Mouse (Mus musculus): ENCODE data around the gene Spry2. TPM values are rescaled to one million over a fixed set of nuclear protein-coding genes. Genes with fewer than 3 reads are reported as not detected.

Gene Spry2
- polyA plus RNA-seq, 1 experiment, result 69.6 TPM

- Histone ChIP-seq H3K9me3 (replicated peaks; ENCODE audit: control insufficient read depth, insufficient read depth, low read length, poor library complexity, severe bottlenecking) (peaks cover 15% of the 10 kb centered on the region), H3K36me3 (ENCODE audit: control insufficient read depth, insufficient read depth, low read length, poor library complexity, severe bottlenecking) (no peaks in the 10 kb centered on the region), H3K27me3 (ENCODE audit: control insufficient read depth, insufficient read depth, low read length, poor library complexity, severe bottlenecking) (no peaks in the 10 kb centered on the region), H3K27ac (ENCODE audit: insufficient read depth, low read length) (peak overlapping the region; percentile 76), H3K4me3 (ENCODE audit: low read depth, low read length) (no peak overlapping the region), H3K4me1 (ENCODE audit: control insufficient read depth, insufficient read depth, low read length) (peaks cover 4% of the 10 kb centered on the region), H3K9ac (ENCODE audit: low read depth, poor library complexity, severe bottlenecking) (peak overlapping the region; percentile 45; the same call in 1 of the 2 replicates)
- TF ChIP-seq EP300 (IDR thresholded peaks at IDR 0.05; ENCODE audit: insufficient read depth, low read depth, low read length), result no peak
- no peak for TF ChIP-seq CTCF (IDR thresholded peaks at IDR 0.05; ENCODE audit: low read depth, low read length)
- TF ChIP-seq POLR2A (IDR thresholded peaks at IDR 0.05; ENCODE audit: insufficient read depth, low read length), result no peak
Measured at GRCm38 (mm10) chr14:105922427-105922826, 25.8 kb upstream of the Spry2 start.

GRCm38 (mm10) chr14:105921217-105921695 is 24.6 kb upstream of the Spry2 start:
- no peak overlapping the region for H3K4me3 ChIP-seq (ENCODE audit: low read depth, low read length)
- no peaks in the 10 kb centered on the region for H3K36me3 ChIP-seq (ENCODE audit: control insufficient read depth, insufficient read depth, low read length, poor library complexity, severe bottlenecking)
- peak overlapping the region; percentile 51 for H3K27ac ChIP-seq (ENCODE audit: insufficient read depth, low read length)
- TF ChIP-seq EP300 (IDR thresholded peaks at IDR 0.05; ENCODE audit: insufficient read depth, low read depth, low read length), result no peak
- TF ChIP-seq CTCF (IDR thresholded peaks at IDR 0.05; ENCODE audit: low read depth, low read length), result no peak
- no peak for TF ChIP-seq POLR2A (IDR thresholded peaks at IDR 0.05; ENCODE audit: insufficient read depth, low read length)
- H3K9me3 ChIP-seq (replicated peaks; ENCODE audit: control insufficient read depth, insufficient read depth, low read length, poor library complexity, severe bottlenecking), result peaks cover 15% of the 10 kb centered on the region
- H3K4me1 ChIP-seq (ENCODE audit: control insufficient read depth, insufficient read depth, low read length), result peaks cover 4% of the 10 kb centered on the region
- no peak overlapping the region for H3K9ac ChIP-seq (ENCODE audit: low read depth, poor library complexity, severe bottlenecking)
- no peaks in the 10 kb centered on the region for H3K27me3 ChIP-seq (ENCODE audit: control insufficient read depth, insufficient read depth, low read length, poor library complexity, severe bottlenecking)

GRCm38 (mm10) chr14:105920395-105921216 is 24.0 kb upstream of the Spry2 start:
- Histone ChIP-seq H3K9me3 (replicated peaks; ENCODE audit: control insufficient read depth, insufficient read depth, low read length, poor library complexity, severe bottlenecking) (peaks cover 16% of the 10 kb centered on the region), H3K27ac (ENCODE audit: insufficient read depth, low read length) (peak overlapping the region; percentile 90), H3K4me3 (ENCODE audit: low read depth, low read length) (0 out of 2 replicates have a peak overlapping the region, but pooled peaks have one; percentile 9), H3K27me3 (ENCODE audit: control insufficient read depth, insufficient read depth, low read length, poor library complexity, severe bottlenecking) (no peaks in the 10 kb centered on the region), H3K36me3 (ENCODE audit: control insufficient read depth, insufficient read depth, low read length, poor library complexity, severe bottlenecking) (no peaks in the 10 kb centered on the region), H3K9ac (ENCODE audit: low read depth, poor library complexity, severe bottlenecking) (peak overlapping the region; percentile 1; the same call in 1 of the 2 replicates), H3K4me1 (ENCODE audit: control insufficient read depth, insufficient read depth, low read length) (peaks cover 4% of the 10 kb centered on the region)
- TF ChIP-seq EP300 (IDR thresholded peaks at IDR 0.05; ENCODE audit: insufficient read depth, low read depth, low read length), result peak; percentile 94
- TF ChIP-seq POLR2A (IDR thresholded peaks at IDR 0.05; ENCODE audit: insufficient read depth, low read length), result no peak

GRCm38 (mm10) chr14:105907216-105907615 is 10.6 kb upstream of the Spry2 start:
- Histone ChIP-seq H3K27me3 (ENCODE audit: control insufficient read depth, insufficient read depth, low read length, poor library complexity, severe bottlenecking) (no peaks in the 10 kb centered on the region), H3K9ac (ENCODE audit: low read depth, poor library complexity, severe bottlenecking) (no peak overlapping the region), H3K4me1 (ENCODE audit: control insufficient read depth, insufficient read depth, low read length) (peaks cover 3% of the 10 kb centered on the region), H3K4me3 (ENCODE audit: low read depth, low read length) (no peak overlapping the region), H3K9me3 (replicated peaks; ENCODE audit: control insufficient read depth, insufficient read depth, low read length, poor library complexity, severe bottlenecking) (no peaks in the 10 kb centered on the region), H3K27ac (ENCODE audit: insufficient read depth, low read length) (no peak overlapping the region), H3K36me3 (ENCODE audit: control insufficient read depth, insufficient read depth, low read length, poor library complexity, severe bottlenecking) (no peaks in the 10 kb centered on the region)
- TF ChIP-seq POLR2A (IDR thresholded peaks at IDR 0.05; ENCODE audit: insufficient read depth, low read length) (no peak), CTCF (IDR thresholded peaks at IDR 0.05; ENCODE audit: low read depth, low read length) (no peak), EP300 (IDR thresholded peaks at IDR 0.05; ENCODE audit: insufficient read depth, low read depth, low read length) (no peak)

- H3K4me3 ChIP-seq (ENCODE audit: low read depth, low read length), result no peak overlapping the region
- no peak overlapping the region for H3K9ac ChIP-seq (ENCODE audit: low read depth, poor library complexity, severe bottlenecking)
- TF ChIP-seq CTCF (IDR thresholded peaks at IDR 0.05; ENCODE audit: low read depth, low read length) (no peak), EP300 (IDR thresholded peaks at IDR 0.05; ENCODE audit: insufficient read depth, low read depth, low read length) (no peak), POLR2A (IDR thresholded peaks at IDR 0.05; ENCODE audit: insufficient read depth, low read length) (no peak)
- H3K4me1 ChIP-seq (ENCODE audit: control insufficient read depth, insufficient read depth, low read length), result peaks cover 3% of the 10 kb centered on the region
- no peaks in the 10 kb centered on the region for H3K36me3 ChIP-seq (ENCODE audit: control insufficient read depth, insufficient read depth, low read length, poor library complexity, severe bottlenecking)
- H3K9me3 ChIP-seq (replicated peaks; ENCODE audit: control insufficient read depth, insufficient read depth, low read length, poor library complexity, severe bottlenecking), result no peaks in the 10 kb centered on the region
- H3K27ac ChIP-seq (ENCODE audit: insufficient read depth, low read length), result no peak overlapping the region
- H3K27me3 ChIP-seq (ENCODE audit: control insufficient read depth, insufficient read depth, low read length, poor library complexity, severe bottlenecking), result no peaks in the 10 kb centered on the region
Measured at GRCm38 (mm10) chr14:105905935-105906334, 9.3 kb upstream of the Spry2 start.

GRCm38 (mm10) chr14:105905509-105905908 is 8.9 kb upstream of the Spry2 start:
- Histone ChIP-seq H3K4me3 (ENCODE audit: low read depth, low read length) (no peak overlapping the region), H3K36me3 (ENCODE audit: control insufficient read depth, insufficient read depth, low read length, poor library complexity, severe bottlenecking) (no peaks in the 10 kb centered on the region), H3K4me1 (ENCODE audit: control insufficient read depth, insufficient read depth, low read length) (peaks cover 3% of the 10 kb centered on the region), H3K27me3 (ENCODE audit: control insufficient read depth, insufficient read depth, low read length, poor library complexity, severe bottlenecking) (no peaks in the 10 kb centered on the region), H3K9ac (ENCODE audit: low read depth, poor library complexity, severe bottlenecking) (no peak overlapping the region), H3K27ac (ENCODE audit: insufficient read depth, low read length) (no peak overlapping the region), H3K9me3 (replicated peaks; ENCODE audit: control insufficient read depth, insufficient read depth, low read length, poor library complexity, severe bottlenecking) (no peaks in the 10 kb centered on the region)
- TF ChIP-seq POLR2A (IDR thresholded peaks at IDR 0.05; ENCODE audit: insufficient read depth, low read length), result no peak
- TF ChIP-seq EP300 (IDR thresholded peaks at IDR 0.05; ENCODE audit: insufficient read depth, low read depth, low read length), result no peak
- TF ChIP-seq CTCF (IDR thresholded peaks at IDR 0.05; ENCODE audit: low read depth, low read length), result no peak
